20 mouse cellular contexts compared by ENCODE assay signal in the genomic region with DNA sequence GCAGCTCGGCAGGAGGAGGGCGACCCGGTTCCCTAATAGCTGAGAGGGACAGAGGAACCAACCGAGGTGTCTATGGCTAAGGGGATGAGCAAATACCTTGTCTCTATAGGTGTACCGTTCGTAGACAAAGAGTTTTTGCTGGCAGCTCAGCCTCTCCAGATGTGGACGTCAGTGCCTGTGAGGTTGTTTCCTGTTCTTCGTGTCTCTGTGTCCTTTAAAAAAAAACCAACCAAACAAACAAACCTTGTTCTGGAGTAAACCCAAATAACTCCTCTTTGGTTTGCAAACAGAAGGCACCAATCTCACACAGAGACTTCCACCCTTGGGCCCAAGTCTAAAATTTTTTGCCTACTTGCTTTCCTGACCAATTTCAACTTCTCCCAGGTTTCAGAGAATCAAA. TPM values are rescaled to one million over a fixed set of nuclear protein-coding genes. Genes with fewer than 3 reads are reported as not detected.
A peak's percentile ranks its signal among the peaks of the same experiment; 100 is the strongest.
DNase-seq lines count a peak whose midpoint lies in the region; ATAC-seq and TF ChIP-seq lines count a peak whose summit lies in the region.
"Had no signal": no experiment of that assay in that cellular context is flagged by ENCODE, and none has a peak within 500 bp of the region (broad histone marks: within the 10 kb centered on the region; RNA-seq: fewer than 3 reads in every experiment).

No protein-coding gene starts in this region.

- no peak for TF ChIP-seq CTCF in cortical plate, adult 2 months (IDR thresholded peaks at IDR 0.05; ENCODE audit: extremely low read depth, insufficient read depth, low read length)

- no peaks in the 10 kb centered on the region for H3K4me1 ChIP-seq in cortical plate, adult 2 months (ENCODE audit: control insufficient read depth, insufficient read depth, low read length)
- H3K4me1 ChIP-seq: limb, embryonic 13.5 days; liver, embryonic 15.5 days had no signal

- no peak overlapping the region for H3K4me3 ChIP-seq in cortical plate, adult 2 months (ENCODE audit: insufficient read depth, low read length)
- H3K4me3 ChIP-seq: embryonic facial prominence, embryonic 15.5 days; hindbrain, embryonic 10.5 days; limb, embryonic 13.5 days; liver, embryonic 15.5 days had no signal

- no peak for TF ChIP-seq POLR2A in cortical plate, adult 2 months (IDR thresholded peaks at IDR 0.05; ENCODE audit: extremely low read depth, insufficient read depth, low read length)

- H3K27ac ChIP-seq in cortical plate, adult 2 months (ENCODE audit: insufficient read depth, low read length): peak overlapping the region; percentile 78
- H3K27ac ChIP-seq: embryonic facial prominence, embryonic 15.5 days; hindbrain, embryonic 10.5 days; hindbrain, postnatal 0 days; kidney, postnatal 0 days; limb, embryonic 13.5 days; liver, embryonic 15.5 days had no signal

- ATAC-seq in megakaryocyte progenitor cell, adult 5-6 weeks (replicated peaks; ENCODE audit: poor library complexity): no peak
- ATAC-seq: forebrain, embryonic 16.5 days; hindbrain, postnatal 0 days; lung, postnatal 0 days had no signal

- DNase-seq in heart, adult 11 months: peak; percentile 89
- DNase-seq in heart, postnatal 4 days: no peak
- DNase-seq in kidney, postnatal 10 days: peak; percentile 22
- DNase-seq in kidney, postnatal 4 days: no peak
- peak; percentile 46 for DNase-seq in CD4-positive helper T cell, adult 2 months (ENCODE audit: low read depth, low spot score)
- no peak for DNase-seq in urinary bladder, postnatal 10 days (ENCODE audit: low spot score)
- DNase-seq: cerebellum, postnatal 10 days; embryo, embryonic 11 days; midbrain, embryonic 14.5 days; spleen, adult 18-20 months had no signal

RNA-seq across cellular contexts. Expression of a gene that starts 43.1 kb away (rescaled TPM):
- 100 to 1,000 TPM; 112 to 123 TPM for total RNA-seq in heart, postnatal 4 days (2021)
- 70.1 and 76.0 TPM in 2 replicates for polyA plus RNA-seq in cortical plate, adult 2 months (2012; rRNA removed)
- 0.02 TPM in 1 of 2 replicates, not detected in the other for total RNA-seq in megakaryocyte progenitor cell, adult 5-6 weeks (2015)
- not detected in 2 replicates for total RNA-seq in megakaryocyte progenitor cell, adult 5-6 weeks (2017)

Comparison
In these comparisons a context has a peak if more than half of its experiments do, and no peak if none do; other contexts are left out.
1. DNase-seq: peak in heart, adult 11 months (single experiment), kidney, postnatal 10 days (single experiment) and CD4-positive helper T cell, adult 2 months (single experiment); none in heart, postnatal 4 days (single experiment), kidney, postnatal 4 days (0 of 2) and urinary bladder, postnatal 10 days (single experiment).
2. RNA of a gene that starts 43.1 kb away (total RNA-seq): 112 to 123 TPM in heart, postnatal 4 days; 0.02 TPM in megakaryocyte progenitor cell, adult 5-6 weeks; every median in the first group is over 100 times any median in the second.